Mouse (Mus musculus): ENCODE measurements at regions not wholly inside any gene's neighbourhood (a gene's known extent, or its start where the extent isn't known, plus 50 kb on each side); places are given as distances from the start of the nearest gene placed in this dataset.

GRCm38 (mm10) chr9:92097806-92098205 lies 94.9 kb upstream of the Plscr5 start:
- DNase-seq (ENCODE audit: low spot score in 2 of 2) = no peak

- no peak for DNase-seq (ENCODE audit: low spot score in 2 of 2)
Observed at GRCm38 (mm10) chr9:92129504-92129903, 63.2 kb upstream of the Plscr5 start.

GRCm38 (mm10) chr9:92130445-92130844 lies 62.3 kb upstream of the Plscr5 start:
- DNase-seq (ENCODE audit: low spot score in 2 of 2) = no peak

- peak in 1 of 2 experiments; percentile 7 for DNase-seq (ENCODE audit: low spot score in 2 of 2)
Observed at GRCm38 (mm10) chr9:92132440-92132839, 60.3 kb upstream of the Plscr5 start.

GRCm38 (mm10) chr9:92141924-92142323 lies 50.8 kb upstream of the Plscr5 start:
- DNase-seq (ENCODE audit: low spot score in 2 of 2) = no peak

Data from layer of hippocampus, postnatal 14 days (tissue).